Mouse (Mus musculus): ENCODE results near the gene Nacc1. TPM values are rescaled to one million over a fixed set of nuclear protein-coding genes. Genes with fewer than 3 reads are reported as not detected.

Gene Nacc1
- polyA plus RNA-seq, 1 experiment from 2014 or later: 25.6 TPM

DNA sequence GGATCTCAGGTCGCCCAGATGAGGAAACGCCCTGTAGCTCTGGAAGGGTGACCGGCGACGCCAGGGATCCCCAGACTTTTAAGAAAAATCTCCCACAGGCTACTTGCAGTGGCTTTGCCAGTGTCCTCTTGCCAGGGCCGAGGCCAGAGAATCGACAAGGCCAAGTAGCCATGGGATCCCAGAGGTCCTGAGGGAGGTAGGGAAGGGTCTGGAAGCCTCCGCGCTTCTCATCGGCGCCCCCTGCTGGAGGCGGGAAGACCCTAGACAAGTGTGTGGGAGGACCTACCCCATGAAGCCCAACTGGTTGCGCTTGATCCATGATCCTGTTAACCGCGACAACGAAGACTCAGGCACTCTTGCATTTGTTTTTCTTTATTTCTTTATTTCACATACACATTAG is 16.7 kb upstream of the Nacc1 start:
- Histone ChIP-seq H3K9me3 (replicated peaks) (no peaks in the 10 kb centered on the region), H3K4me1 (peaks cover 76% of the 10 kb centered on the region), H3K36me3 (peaks cover 3% of the 10 kb centered on the region), H3K27ac (peak overlapping the region; percentile 62), H3K9ac (0 out of 2 replicates have a peak overlapping the region, but pooled peaks have one; percentile 17), H3K4me3 (replicated peaks) (peak overlapping the region; percentile 36), H3K4me2 (peak overlapping the region; percentile 60), H3K27me3 (peaks cover 78% of the 10 kb centered on the region)
- 2% methylated on average over 16 of the region's 16 CpGs for WGBS
- peak; percentile 46 for ATAC-seq (replicated peaks; ENCODE audit: low FRiP score)

DNA sequence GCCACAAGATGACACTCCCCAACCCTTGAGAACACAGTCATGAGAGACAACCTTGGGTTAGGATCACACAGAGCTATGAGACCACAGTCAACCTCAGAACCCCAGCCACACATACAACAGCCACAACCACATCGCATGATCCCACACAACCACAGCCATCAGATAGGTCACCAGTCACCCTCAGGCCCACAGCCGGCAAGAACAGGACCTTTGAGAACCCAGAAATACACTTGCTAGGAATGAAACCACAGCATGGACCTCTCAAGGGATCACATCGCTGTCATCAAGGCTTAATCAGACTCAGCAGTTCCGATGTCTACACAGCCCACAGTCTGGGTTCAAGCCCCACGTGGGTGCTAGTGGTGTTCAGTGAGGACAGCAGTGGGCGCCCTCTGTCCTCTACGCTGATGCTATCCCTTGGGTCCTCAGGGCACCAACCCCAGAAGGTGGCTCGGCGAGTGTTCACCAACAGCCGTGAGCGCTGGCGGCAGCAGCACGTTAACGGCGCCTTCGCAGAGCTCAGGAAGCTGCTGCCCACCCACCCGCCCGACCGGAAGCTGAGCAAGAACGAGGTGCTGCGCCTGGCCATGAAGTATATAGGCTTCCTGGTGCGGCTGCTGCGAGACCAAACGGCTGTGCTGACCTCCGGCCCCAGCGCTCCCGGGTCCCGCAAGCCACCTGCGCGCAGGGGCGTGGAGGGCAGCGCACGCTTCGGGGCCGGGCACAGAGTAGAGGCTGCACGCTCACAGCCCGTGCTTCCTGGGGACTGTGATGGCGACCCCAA is 16.0 kb upstream of the Nacc1 start:
- Histone ChIP-seq H3K9ac (0 out of 2 replicates have a peak overlapping the region, but pooled peaks have one; percentile 17), H3K36me3 (peaks cover 10% of the 10 kb centered on the region), H3K4me3 (replicated peaks) (peak overlapping the region; percentile 36), H3K27ac (peak overlapping the region; percentile 62), H3K9me3 (replicated peaks) (no peaks in the 10 kb centered on the region), H3K4me1 (peaks cover 69% of the 10 kb centered on the region), H3K27me3 (peaks cover 74% of the 10 kb centered on the region), H3K4me2 (peak overlapping the region; percentile 60)
- no peak for ATAC-seq (replicated peaks; ENCODE audit: low FRiP score)
- 12% methylated on average over 38 of the region's 38 CpGs for WGBS

- peaks cover 64% of the 10 kb centered on the region for H3K4me1 ChIP-seq
- peak overlapping the region; percentile 36 for H3K4me3 ChIP-seq (replicated peaks)
- no peak overlapping the region for H3K27ac ChIP-seq
- ATAC-seq (replicated peaks; ENCODE audit: low FRiP score): no peak
- peaks cover 16% of the 10 kb centered on the region for H3K36me3 ChIP-seq
- H3K4me2 ChIP-seq: peak overlapping the region; percentile 44
- H3K9ac ChIP-seq: no peak overlapping the region
- 75% methylated on average over 6 of the region's 6 CpGs for WGBS
- peaks cover 68% of the 10 kb centered on the region for H3K27me3 ChIP-seq
- no peaks in the 10 kb centered on the region for H3K9me3 ChIP-seq (replicated peaks)
Measured at GRCm38 (mm10) chr8:84702963-84703465, 15.4 kb upstream of the Nacc1 start.

GRCm38 (mm10) chr8:84702561-84702960 is 14.9 kb upstream of the Nacc1 start:
- no peak overlapping the region for H3K9ac ChIP-seq
- no peak overlapping the region for H3K27ac ChIP-seq
- no peak for ATAC-seq (replicated peaks; ENCODE audit: low FRiP score)
- H3K36me3 ChIP-seq: peaks cover 21% of the 10 kb centered on the region
- WGBS: 73% methylated on average over 9 of the region's 9 CpGs
- H3K9me3 ChIP-seq (replicated peaks): no peaks in the 10 kb centered on the region
- peak overlapping the region; percentile 44 for H3K4me2 ChIP-seq
- H3K27me3 ChIP-seq: peaks cover 64% of the 10 kb centered on the region
- H3K4me1 ChIP-seq: peaks cover 59% of the 10 kb centered on the region
- H3K4me3 ChIP-seq (replicated peaks): peak overlapping the region; percentile 36

DNA sequence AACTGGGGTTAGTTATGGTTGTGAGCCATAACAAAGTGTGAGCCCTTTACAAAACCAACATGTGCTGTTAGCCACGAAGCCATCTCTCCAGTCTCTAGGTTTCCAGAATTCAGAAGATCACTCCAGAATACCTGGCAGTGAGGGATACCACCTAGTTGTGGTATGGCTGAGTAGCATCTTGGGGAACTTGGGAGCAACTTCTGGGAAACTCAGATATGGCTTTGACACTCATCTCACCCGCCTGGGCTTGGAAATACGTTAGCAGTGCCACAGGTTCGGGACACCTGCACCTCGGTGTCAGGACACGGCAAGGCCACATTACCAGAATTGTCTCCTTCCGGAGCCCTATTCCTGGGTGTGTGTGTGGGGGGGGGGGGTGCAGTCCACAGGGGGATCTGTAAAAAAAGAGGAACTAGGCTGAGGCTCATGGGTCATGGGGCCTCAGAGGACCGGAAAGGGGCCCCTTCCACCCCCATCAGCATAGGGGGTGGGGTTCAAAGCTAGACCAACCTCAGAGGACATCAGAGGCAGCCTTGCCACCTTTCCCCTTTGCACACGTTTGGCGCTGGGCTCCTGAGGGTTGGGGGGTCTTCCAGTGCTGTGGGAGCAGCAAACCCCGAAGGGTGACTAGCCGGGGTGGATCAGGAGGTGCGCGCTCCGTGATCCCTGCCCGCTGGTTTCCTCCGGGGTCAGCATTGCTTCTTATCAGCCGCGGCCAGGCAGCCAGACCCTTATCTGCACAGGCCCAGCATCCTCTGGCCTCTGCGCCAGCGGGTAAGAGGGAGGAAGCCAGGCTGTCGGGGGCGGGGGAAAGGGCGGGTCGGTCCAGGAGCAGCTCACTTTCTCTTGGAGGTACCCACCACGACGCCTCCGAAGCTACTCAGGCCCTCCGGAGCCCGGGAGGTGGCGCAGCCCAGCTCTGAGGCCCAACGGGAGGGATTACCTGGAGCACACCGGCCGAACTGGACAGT is 13.6 kb upstream of the Nacc1 start, which contains the start of gene Lyl1:
Gene Lyl1 (plus strand): TSS at position 517 of the 971 bp plus-strand sequence.
- H3K9ac ChIP-seq: no peak within 1 kb of the TSS
- ATAC-seq (replicated peaks; ENCODE audit: low FRiP score): peak; percentile 55
- H3K4me2 ChIP-seq: peak within 1 kb of the TSS; percentile 44
- H3K4me1 ChIP-seq: peaks cover 46% of the 10 kb centered on the region
- H3K36me3 ChIP-seq: peaks cover 34% of the 10 kb centered on the region
- peak within 1 kb of the TSS; percentile 36 for H3K4me3 ChIP-seq (replicated peaks)
- H3K27ac ChIP-seq: peak within 1 kb of the TSS; percentile 80
- no peaks in the 10 kb centered on the region for H3K9me3 ChIP-seq (replicated peaks)
- WGBS: 5% methylated on average over 34 of the region's 34 CpGs
- H3K27me3 ChIP-seq: peaks cover 50% of the 10 kb centered on the region

GRCm38 (mm10) chr8:84700526-84700925 is 12.9 kb upstream of the Nacc1 start:
- ATAC-seq (replicated peaks; ENCODE audit: low FRiP score): no peak
- 81% methylated on average over 5 of the region's 5 CpGs for WGBS
- no peak overlapping the region for H3K4me2 ChIP-seq
- H3K9me3 ChIP-seq (replicated peaks): no peaks in the 10 kb centered on the region
- peaks cover 41% of the 10 kb centered on the region for H3K36me3 ChIP-seq
- no peak overlapping the region for H3K4me3 ChIP-seq (replicated peaks)
- peaks cover 47% of the 10 kb centered on the region for H3K27me3 ChIP-seq
- H3K4me1 ChIP-seq: peaks cover 42% of the 10 kb centered on the region
- H3K27ac ChIP-seq: peak overlapping the region; percentile 77
- no peak overlapping the region for H3K9ac ChIP-seq

DNA sequence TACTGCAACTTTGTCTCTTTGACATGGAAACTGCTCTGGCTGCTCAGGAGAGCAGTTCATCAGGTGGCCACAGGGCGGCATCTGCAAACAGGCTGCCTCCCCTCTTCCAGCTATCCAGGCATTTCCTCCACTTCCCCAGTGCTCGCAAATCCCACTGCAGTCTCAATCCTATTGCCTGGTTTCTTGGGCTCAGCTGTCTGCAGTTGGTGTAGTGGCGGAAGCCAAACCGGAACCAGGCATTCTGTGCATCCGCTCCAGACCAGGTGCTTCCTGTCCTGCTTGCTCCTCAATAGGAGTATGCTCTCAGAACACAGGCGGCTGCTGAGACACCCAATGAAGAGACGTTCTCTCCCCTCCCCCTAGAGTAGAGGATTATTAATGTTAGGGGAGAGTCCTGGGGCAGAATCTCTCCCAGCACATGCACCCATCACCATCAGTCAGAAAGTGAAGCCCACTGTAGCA is 12.2 kb upstream of the Nacc1 start:
- no peak overlapping the region for H3K4me2 ChIP-seq
- H3K4me3 ChIP-seq (replicated peaks): no peak overlapping the region
- WGBS: 58% methylated on average over 7 of the region's 7 CpGs
- peak overlapping the region; percentile 77 for H3K27ac ChIP-seq
- H3K9me3 ChIP-seq (replicated peaks): no peaks in the 10 kb centered on the region
- no peak overlapping the region for H3K9ac ChIP-seq
- H3K4me1 ChIP-seq: peaks cover 36% of the 10 kb centered on the region
- peaks cover 40% of the 10 kb centered on the region for H3K27me3 ChIP-seq
- H3K36me3 ChIP-seq: peaks cover 48% of the 10 kb centered on the region
- ATAC-seq (replicated peaks; ENCODE audit: low FRiP score): peak; percentile 10; the same call in 1 of the 2 replicates

GRCm38 (mm10) chr8:84698929-84699401 is 11.3 kb upstream of the Nacc1 start:
- 86% methylated on average over 9 of the region's 9 CpGs for whole genome bisulfite sequencing
- Histone ChIP-seq H3K9ac (no peak overlapping the region), H3K4me1 (peaks cover 26% of the 10 kb centered on the region), H3K4me2 (no peak overlapping the region), H3K4me3 (replicated peaks) (no peak overlapping the region), H3K36me3 (peaks cover 54% of the 10 kb centered on the region), H3K9me3 (replicated peaks) (no peaks in the 10 kb centered on the region), H3K27ac (peak overlapping the region; percentile 71), H3K27me3 (peaks cover 31% of the 10 kb centered on the region)
- ATAC-seq (replicated peaks; ENCODE audit: low FRiP score): no peak

- WGBS: 92% methylated on average over 5 of the region's 5 CpGs
- peaks cover 24% of the 10 kb centered on the region for H3K27me3 ChIP-seq
- H3K36me3 ChIP-seq: peaks cover 61% of the 10 kb centered on the region
- H3K4me3 ChIP-seq (replicated peaks): no peak overlapping the region
- no peak for ATAC-seq (replicated peaks; ENCODE audit: low FRiP score)
- H3K27ac ChIP-seq: 0 out of 2 replicates have a peak overlapping the region, but pooled peaks have one; percentile 71
- H3K4me2 ChIP-seq: no peak overlapping the region
- H3K9ac ChIP-seq: no peak overlapping the region
- peaks cover 21% of the 10 kb centered on the region for H3K4me1 ChIP-seq
- H3K9me3 ChIP-seq (replicated peaks): no peaks in the 10 kb centered on the region
Measured at GRCm38 (mm10) chr8:84698288-84698687, 10.6 kb upstream of the Nacc1 start.

GRCm38 (mm10) chr8:84697166-84698130 is 9.8 kb upstream of the Nacc1 start:
- H3K4me2 ChIP-seq: no peak overlapping the region
- WGBS: 91% methylated on average over 14 of the region's 14 CpGs
- H3K9me3 ChIP-seq (replicated peaks): no peaks in the 10 kb centered on the region
- peaks cover 69% of the 10 kb centered on the region for H3K36me3 ChIP-seq
- H3K27ac ChIP-seq: no peak overlapping the region
- H3K27me3 ChIP-seq: peaks cover 16% of the 10 kb centered on the region
- no peak overlapping the region for H3K4me3 ChIP-seq (replicated peaks)
- H3K9ac ChIP-seq: no peak overlapping the region
- peaks cover 21% of the 10 kb centered on the region for H3K4me1 ChIP-seq
- no peak for ATAC-seq (replicated peaks; ENCODE audit: low FRiP score)

DNA sequence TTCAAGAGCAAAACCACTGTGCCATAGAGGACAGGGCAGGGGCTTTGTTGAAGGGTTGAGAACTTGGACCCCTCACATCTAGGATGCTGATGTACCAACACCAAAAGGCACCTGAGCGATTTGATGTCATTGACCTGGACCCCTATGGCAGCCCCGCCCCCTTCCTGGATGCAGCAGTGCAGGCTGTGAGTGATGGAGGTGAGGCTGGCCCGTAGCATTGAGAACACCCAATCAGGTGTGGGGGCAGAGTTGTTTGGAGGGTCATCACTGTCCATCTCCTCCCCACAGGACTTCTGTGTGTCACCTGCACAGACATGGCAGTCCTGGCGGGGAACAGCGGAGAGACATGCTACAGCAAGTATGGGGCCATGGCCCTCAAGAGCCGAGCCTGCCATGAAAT is 7.5 kb upstream of the Nacc1 start:
- H3K27me3 ChIP-seq: no peaks in the 10 kb centered on the region
- H3K9ac ChIP-seq: no peak overlapping the region
- ATAC-seq (replicated peaks; ENCODE audit: low FRiP score): no peak
- H3K27ac ChIP-seq: no peak overlapping the region
- whole genome bisulfite sequencing: 93% methylated on average over 6 of the region's 6 CpGs
- H3K4me1 ChIP-seq: peaks cover 14% of the 10 kb centered on the region
- H3K4me3 ChIP-seq (replicated peaks): no peak overlapping the region
- H3K4me2 ChIP-seq: no peak overlapping the region
- H3K9me3 ChIP-seq (replicated peaks): no peaks in the 10 kb centered on the region
- H3K36me3 ChIP-seq: peaks cover 82% of the 10 kb centered on the region

Measured in kidney, embryonic 15.5 days (tissue).